Mouse (Mus musculus) heart, embryonic 12.5 days (tissue): ENCODE results near the gene Gm49601. TPM values are rescaled to one million over a fixed set of nuclear protein-coding genes. Genes with fewer than 3 reads are reported as not detected.

Experiments
- ATAC-seq: fragments of 200-750 bp; cut with Nextera tagmentation; 2 replicates; pipeline ENCODE4 v1.8.0; 2017; ENCODE audit warnings: moderate TSS enrichment, moderate library complexity; ENCODE audit not compliant: insufficient number of reproducible peaks, low FRiP score
- H3K27ac ChIP-seq: fragments of 300-500 bp; sonication (generic); 2 replicates; pipeline ENCODE4 v1.5.1; 2016; ENCODE audit warnings: mild to moderate bottlenecking, moderate library complexity; ENCODE audit not compliant: poor library complexity, severe bottlenecking
- H3K27me3 ChIP-seq: fragments of 300-500 bp; sonication (generic); replicated peaks from 2 replicates; pipeline ENCODE4 v1.6.1; 2016; ENCODE audit warnings: mild to moderate bottlenecking, moderate library complexity
- H3K36me3 ChIP-seq: fragments of 300-500 bp; sonication (generic); 2 replicates; pipeline ENCODE4 v1.6.1; 2016; ENCODE audit warnings: mild to moderate bottlenecking, moderate library complexity
- H3K4me1 ChIP-seq: fragments of 300-500 bp; sonication (generic); replicated peaks from 2 replicates; pipeline ENCODE4 v1.6.1; 2016; ENCODE audit warnings: mild to moderate bottlenecking
- H3K4me2 ChIP-seq: fragments of 300-500 bp; sonication (generic); 2 replicates; pipeline ENCODE4 v1.6.1; 2016; ENCODE audit warnings: mild to moderate bottlenecking, moderate library complexity
- H3K4me3 ChIP-seq: fragments of 300-500 bp; sonication (generic); 2 replicates; pipeline ENCODE4 v1.5.1; 2016; ENCODE audit warnings: mild to moderate bottlenecking
- H3K9ac ChIP-seq: fragments of 300-500 bp; sonication (generic); 2 replicates; pipeline ENCODE4 v1.6.1; 2016; ENCODE audit warnings: mild to moderate bottlenecking, moderate library complexity
- H3K9me3 ChIP-seq: fragments of 300-500 bp; sonication (generic); replicated peaks from 2 replicates; pipeline ENCODE4 v1.6.1; 2016; ENCODE audit warnings: mild to moderate bottlenecking, moderate library complexity
- WGBS: fragments of 180-500 bp; shearing (Covaris S2); methylation state at CpG from one replicate; pipeline ENCODE4 v1.1.7; 2016; 5-methylcytosine and 5-hydroxymethylcytosine counted together
- polyA plus RNA-seq: library from polyadenylated mRNA; unstranded; fragments of >200 nt; fragmentation: Nextera tagmentation; extraction: Ambion mirVana; gene quantifications from 2 replicates; pipeline ENCODE4 v1.2.1, GENCODE M21; 2016

Gene Gm49601
- polyA plus RNA-seq, 1 experiment from 2014 or later, result 1.2 TPM

DNA sequence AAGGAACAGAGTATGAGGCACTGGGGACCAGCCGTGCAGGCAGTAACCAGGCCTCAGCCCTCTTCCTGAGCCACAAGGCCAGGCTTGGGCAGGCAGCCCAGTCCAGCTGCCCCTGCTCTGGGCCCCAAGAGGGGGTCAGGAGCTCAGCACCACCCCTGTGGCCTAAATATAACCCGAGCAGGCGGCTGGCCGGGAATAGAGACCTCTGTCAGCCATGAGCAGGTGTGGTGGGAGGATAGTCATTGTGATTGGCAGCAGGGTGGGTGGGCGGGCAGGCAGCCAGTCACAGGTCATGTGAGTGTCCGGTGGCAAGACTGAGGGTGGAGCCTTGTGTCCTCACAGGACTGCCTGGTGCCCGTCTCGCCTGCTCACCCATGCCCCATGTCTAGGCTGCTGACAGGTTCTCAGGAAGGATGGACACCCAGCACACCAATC lies 21.9 kb downstream of the Gm49601 start:
- Histone ChIP-seq H3K36me3 (no peaks in the 10 kb centered on the region), H3K9me3 (no peaks in the 10 kb centered on the region), H3K4me2 (0 out of 2 replicates have a peak overlapping the region, but pooled peaks have one; percentile 8), H3K27me3 (peaks cover 23% of the 10 kb centered on the region), H3K27ac (peak overlapping the region; percentile 46), H3K4me1 (peaks cover 37% of the 10 kb centered on the region), H3K4me3 (no peak overlapping the region), H3K9ac (peak overlapping the region; percentile 53)
- peak; percentile 43; the same call in 1 of the 2 replicates for ATAC-seq
- WGBS, result 36% methylated on average over 8 of the region's 8 CpGs

GRCm38 (mm10) chr16:18601447-18601846 lies 24.8 kb downstream of the Gm49601 start:
- H3K27me3 ChIP-seq, result peaks cover 4% of the 10 kb centered on the region; the same call in 1 of the 2 replicates
- no peak overlapping the region for H3K4me3 ChIP-seq
- no peak overlapping the region for H3K9ac ChIP-seq
- H3K27ac ChIP-seq, result no peak overlapping the region
- ATAC-seq, result 0 out of 2 replicates have a peak, but pooled peaks have one; percentile 3
- WGBS, result 43% methylated on average over 7 of the region's 7 CpGs
- no peak overlapping the region for H3K4me2 ChIP-seq
- H3K4me1 ChIP-seq, result peaks cover 32% of the 10 kb centered on the region
- H3K9me3 ChIP-seq, result no peaks in the 10 kb centered on the region
- H3K36me3 ChIP-seq, result no peaks in the 10 kb centered on the region

GRCm38 (mm10) chr16:18598006-18598405 lies 28.2 kb downstream of the Gm49601 start:
- H3K27ac ChIP-seq, result no peak overlapping the region
- H3K9ac ChIP-seq, result no peak overlapping the region
- no peaks in the 10 kb centered on the region for H3K36me3 ChIP-seq
- H3K9me3 ChIP-seq, result no peaks in the 10 kb centered on the region
- H3K4me1 ChIP-seq, result peaks cover 14% of the 10 kb centered on the region; the same call in 1 of the 2 replicates
- no peak for ATAC-seq
- H3K4me3 ChIP-seq, result no peak overlapping the region
- H3K27me3 ChIP-seq, result peaks cover 32% of the 10 kb centered on the region
- WGBS, result 61% methylated on average over 3 of the region's 3 CpGs
- H3K4me2 ChIP-seq, result no peak overlapping the region

DNA sequence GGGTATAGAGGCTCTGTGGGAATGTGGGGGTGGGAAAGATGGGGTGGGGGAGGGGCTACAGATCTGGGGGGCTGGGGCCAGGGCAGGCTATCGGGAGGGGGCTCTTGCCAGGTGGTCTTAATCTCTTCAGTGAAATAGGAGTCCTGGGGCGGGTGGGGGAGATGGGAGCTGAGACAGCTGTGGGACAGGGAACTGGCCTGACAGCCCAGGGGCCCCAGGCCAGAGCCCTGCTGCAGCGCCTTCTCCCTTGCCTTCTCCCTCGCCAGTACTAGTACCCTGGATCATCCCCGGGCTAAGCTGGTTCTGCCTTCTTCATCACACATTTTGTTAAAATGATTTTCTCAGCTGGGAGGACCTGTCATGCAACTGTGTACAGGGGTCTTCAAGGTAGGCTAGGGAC lies 30.0 kb downstream of the Gm49601 start:
- no peak overlapping the region for H3K27ac ChIP-seq
- H3K4me3 ChIP-seq, result no peak overlapping the region
- peaks cover 10% of the 10 kb centered on the region for H3K4me1 ChIP-seq
- H3K9me3 ChIP-seq, result no peaks in the 10 kb centered on the region
- no peak overlapping the region for H3K4me2 ChIP-seq
- H3K36me3 ChIP-seq, result no peaks in the 10 kb centered on the region
- 0 out of 2 replicates have a peak, but pooled peaks have one; percentile 31 for ATAC-seq
- H3K9ac ChIP-seq, result no peak overlapping the region
- peaks cover 47% of the 10 kb centered on the region for H3K27me3 ChIP-seq
- WGBS, result 57% methylated on average over 5 of the region's 5 CpGs

GRCm38 (mm10) chr16:18593930-18594329 lies 32.3 kb downstream of the Gm49601 start:
- no peak overlapping the region for H3K4me3 ChIP-seq
- H3K9ac ChIP-seq, result no peak overlapping the region
- peaks cover 70% of the 10 kb centered on the region for H3K27me3 ChIP-seq
- no peaks in the 10 kb centered on the region for H3K9me3 ChIP-seq
- no peaks in the 10 kb centered on the region for H3K36me3 ChIP-seq
- no peak overlapping the region for H3K27ac ChIP-seq
- H3K4me2 ChIP-seq, result no peak overlapping the region
- WGBS, result 59% methylated on average over 2 of the region's 2 CpGs
- H3K4me1 ChIP-seq, result peaks cover 22% of the 10 kb centered on the region
- no peak for ATAC-seq

DNA sequence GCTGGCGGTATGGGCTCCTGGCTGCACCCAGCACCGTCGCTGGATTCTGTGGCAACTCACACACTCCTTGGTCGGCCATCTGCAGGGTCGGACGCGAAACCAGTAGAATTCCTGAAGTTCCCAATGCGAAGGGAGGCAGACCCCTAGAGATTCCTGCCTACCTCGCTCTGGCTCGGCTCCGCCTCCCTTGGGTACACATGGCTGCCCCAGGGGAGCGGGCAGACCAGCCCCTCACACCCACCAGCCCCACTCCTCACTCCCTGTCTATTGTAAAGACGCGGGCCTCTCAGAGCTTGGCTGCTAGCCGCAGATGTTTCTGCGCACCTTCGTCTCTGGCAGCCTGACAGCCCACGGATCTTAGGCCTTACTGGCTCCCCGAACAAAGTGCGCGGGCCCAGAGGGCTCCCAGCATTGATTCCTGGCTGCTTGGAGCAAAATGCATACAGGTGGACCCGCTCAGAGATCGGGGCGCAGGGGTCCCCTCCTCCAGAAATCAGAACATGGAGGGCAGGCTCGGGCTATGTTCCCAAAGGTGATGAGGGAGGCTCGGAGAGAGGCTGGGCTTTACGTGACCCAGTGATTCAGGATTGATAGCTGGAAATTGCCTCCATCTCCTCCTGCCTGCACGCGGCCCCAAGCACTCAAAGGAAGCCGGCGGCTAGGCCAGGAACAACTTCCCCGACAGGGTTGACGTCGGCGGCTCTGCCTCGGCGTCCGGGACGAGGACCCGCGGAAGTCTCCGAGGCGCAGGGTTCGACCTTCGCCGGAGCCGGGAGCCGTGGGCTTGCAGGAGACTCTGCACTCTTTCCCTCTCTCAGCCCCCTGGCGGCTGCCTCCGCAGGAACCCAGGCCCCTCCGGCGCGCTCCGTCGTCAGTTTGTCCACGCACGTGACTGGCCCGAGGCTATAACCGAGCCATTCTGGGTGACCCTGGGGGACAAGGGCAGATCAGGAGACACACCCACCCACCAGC lies 34.9 kb downstream of the Gm49601 start:
- Histone ChIP-seq H3K4me1 (peaks cover 40% of the 10 kb centered on the region), H3K27me3 (peaks cover 93% of the 10 kb centered on the region), H3K9me3 (no peaks in the 10 kb centered on the region), H3K9ac (peak overlapping the region; percentile 21; the same call in 1 of the 2 replicates), H3K27ac (no peak overlapping the region), H3K36me3 (no peaks in the 10 kb centered on the region), H3K4me2 (peak overlapping the region; percentile 66), H3K4me3 (peak overlapping the region; percentile 34)
- 1% methylated on average over 59 of the region's 59 CpGs for WGBS
- ATAC-seq, result 0 out of 2 replicates have a peak, but pooled peaks have one; percentile 20

- H3K4me2 ChIP-seq, result peak within 1 kb of the TSS; percentile 66
- H3K4me1 ChIP-seq, result peaks cover 51% of the 10 kb centered on the region
- peak within 1 kb of the TSS; percentile 21; the same call in 1 of the 2 replicates for H3K9ac ChIP-seq
- no peak for ATAC-seq
- H3K27me3 ChIP-seq, result peaks cover 95% of the 10 kb centered on the region
- peak within 1 kb of the TSS; percentile 39 for H3K4me3 ChIP-seq
- no peaks in the 10 kb centered on the region for H3K9me3 ChIP-seq
- H3K36me3 ChIP-seq, result no peaks in the 10 kb centered on the region
- WGBS, result 3% methylated on average over 48 of the region's 48 CpGs
- H3K27ac ChIP-seq, result no peak within 1 kb of the TSS
Measured at GRCm38 (mm10) chr16:18589804-18590790, 36.1 kb downstream of the Gm49601 start, which contains the start of gene Tbx1. Gene Tbx1 (minus strand): TSS chr16:18590671.

DNA sequence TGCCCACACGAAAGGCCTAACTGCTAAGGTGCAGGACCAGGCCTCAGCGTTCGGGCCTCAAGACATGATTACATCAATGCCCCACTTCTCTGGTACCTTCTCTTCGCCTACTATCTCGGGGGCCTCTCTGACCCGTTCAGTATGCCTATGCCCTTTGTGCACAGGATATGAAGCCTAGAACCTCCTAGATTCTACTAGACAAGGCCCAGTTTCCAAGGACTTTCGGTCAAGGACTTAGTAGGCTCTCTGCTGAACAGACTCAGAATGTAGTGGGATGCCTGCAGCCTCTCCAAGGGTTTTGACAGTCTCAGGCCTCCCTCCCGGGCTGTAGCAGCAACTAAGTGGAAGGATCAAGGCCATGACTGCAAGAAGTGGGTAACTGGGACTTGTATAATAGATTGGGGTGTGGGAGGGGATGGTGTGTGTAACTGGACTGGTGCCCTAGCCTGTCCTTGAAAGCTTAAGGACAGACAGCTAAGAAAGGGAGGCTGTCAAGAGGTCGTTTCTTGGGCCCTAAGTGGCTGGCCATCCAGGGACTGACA lies 37.1 kb downstream of the Gm49601 start:
- no peak for ATAC-seq
- H3K4me3 ChIP-seq, result no peak overlapping the region
- no peak overlapping the region for H3K27ac ChIP-seq
- peaks cover 95% of the 10 kb centered on the region for H3K27me3 ChIP-seq
- no peak overlapping the region for H3K9ac ChIP-seq
- peak overlapping the region; percentile 41; the same call in 1 of the 2 replicates for H3K4me2 ChIP-seq
- H3K4me1 ChIP-seq, result peaks cover 51% of the 10 kb centered on the region
- 28% methylated on average over 9 of the region's 9 CpGs for WGBS
- H3K36me3 ChIP-seq, result no peaks in the 10 kb centered on the region
- H3K9me3 ChIP-seq, result no peaks in the 10 kb centered on the region

GRCm38 (mm10) chr16:18588738-18589055 lies 37.5 kb downstream of the Gm49601 start:
- Histone ChIP-seq H3K4me1 (peaks cover 51% of the 10 kb centered on the region), H3K27me3 (peaks cover 95% of the 10 kb centered on the region), H3K36me3 (no peaks in the 10 kb centered on the region), H3K27ac (no peak overlapping the region), H3K9ac (no peak overlapping the region), H3K4me3 (peak overlapping the region; percentile 30; the same call in 1 of the 2 replicates), H3K4me2 (peak overlapping the region; percentile 41), H3K9me3 (no peaks in the 10 kb centered on the region)
- 6% methylated on average over 31 of the region's 31 CpGs for WGBS
- ATAC-seq, result no peak

- Histone ChIP-seq H3K36me3 (no peaks in the 10 kb centered on the region), H3K9me3 (no peaks in the 10 kb centered on the region), H3K4me2 (peak overlapping the region; percentile 56), H3K9ac (no peak overlapping the region), H3K4me3 (peak overlapping the region; percentile 30), H3K27me3 (peaks cover 95% of the 10 kb centered on the region), H3K27ac (no peak overlapping the region), H3K4me1 (peaks cover 51% of the 10 kb centered on the region)
- under 1% methylated on average over 57 of the region's 57 CpGs for WGBS
- ATAC-seq, result no peak; the same call in 1 of the 2 replicates
Measured at GRCm38 (mm10) chr16:18587847-18588737, 38.1 kb downstream of the Gm49601 start.
